Mouse (Mus musculus): Measurements from ENCODE around the gene Plekho2.

Gene Plekho2

GRCm38 (mm10) chr9:65550079-65550831 lies 29.6 kb downstream of the Plekho2 start:
- DNase-seq: no peak

- DNase-seq: no peak
Measured at GRCm38 (mm10) chr9:65549643-65550042, 30.2 kb downstream of the Plekho2 start.

- no peak for DNase-seq
Measured at GRCm38 (mm10) chr9:65549139-65549538, 30.7 kb downstream of the Plekho2 start.

GRCm38 (mm10) chr9:65548311-65548710 lies 31.5 kb downstream of the Plekho2 start:
- DNase-seq: no peak

GRCm38 (mm10) chr9:65547844-65548243 lies 32.0 kb downstream of the Plekho2 start:
- DNase-seq: no peak

- no peak for DNase-seq
Measured at GRCm38 (mm10) chr9:65547111-65547510, 32.7 kb downstream of the Plekho2 start.

GRCm38 (mm10) chr9:65546413-65546695 lies 33.5 kb downstream of the Plekho2 start:
- no peak for DNase-seq

GRCm38 (mm10) chr9:65545635-65546412 lies 34.0 kb downstream of the Plekho2 start:
- no peak for DNase-seq

GRCm38 (mm10) chr9:65542111-65542524 lies 37.7 kb downstream of the Plekho2 start:
- DNase-seq: no peak

GRCm38 (mm10) chr9:65541126-65542068 lies 38.4 kb downstream of the Plekho2 start:
- DNase-seq: no peak

- no peak for DNase-seq
Measured at GRCm38 (mm10) chr9:65539697-65540096, 40.1 kb downstream of the Plekho2 start.

GRCm38 (mm10) chr9:65537901-65538630 lies 41.8 kb downstream of the Plekho2 start:
- no peak for DNase-seq

- no peak for DNase-seq
Measured at GRCm38 (mm10) chr9:65536491-65536890, 43.3 kb downstream of the Plekho2 start.

- no peak for DNase-seq
Measured at GRCm38 (mm10) chr9:65535789-65536469, 43.9 kb downstream of the Plekho2 start.

GRCm38 (mm10) chr9:65535191-65535722 lies 44.6 kb downstream of the Plekho2 start:
- no peak for DNase-seq

- no peak for DNase-seq
Measured at GRCm38 (mm10) chr9:65534111-65534510, 45.7 kb downstream of the Plekho2 start.

GRCm38 (mm10) chr9:65532986-65533385 lies 46.9 kb downstream of the Plekho2 start:
- DNase-seq: no peak

GRCm38 (mm10) chr9:65531283-65531682 lies 48.6 kb downstream of the Plekho2 start:
- DNase-seq: no peak

GRCm38 (mm10) chr9:65529659-65530058 lies 50.2 kb downstream of the Plekho2 start:
- no peak for DNase-seq

GRCm38 (mm10) chr9:65528417-65529038 lies 51.3 kb downstream of the Plekho2 start:
- DNase-seq: no peak

Measured in cerebellum, adult 11-12 months (tissue).